Mouse (Mus musculus): ENCODE results near the gene Sf3a3.

- TF ChIP-seq TAL1 (IDR thresholded peaks at IDR 0.05; ENCODE audit: low read length) (no peak), MYC (IDR thresholded peaks at IDR 0.05; ENCODE audit: low read depth, low read length) (no peak), HCFC1 (IDR thresholded peaks at IDR 0.05; ENCODE audit: low read depth, low read length) (no peak), POLR2AphosphoS2 (IDR thresholded peaks at IDR 0.05; ENCODE audit: low read length) (no peak), ZNF384 (IDR thresholded peaks at IDR 0.05; ENCODE audit: low read depth, low read length) (no peak), MAFK (IDR thresholded peaks at IDR 0.05; ENCODE audit: borderline replicate concordance, low read depth, low read length) (no peak), ZMIZ1 (IDR thresholded peaks at IDR 0.05; ENCODE audit: low read depth, low read length) (no peak), ZKSCAN1 (IDR thresholded peaks at IDR 0.05; ENCODE audit: low read depth, low read length) (no peak)
These were observed 11.2 kb upstream of the Sf3a3 start for GRCm38 (mm10) chr4:124703406-124703805.

Data from MEL (cell line).